Mouse (Mus musculus): Measurements from ENCODE around the gene Ttll4. TPM values are rescaled to one million over a fixed set of nuclear protein-coding genes. Genes with fewer than 3 reads are reported as not detected.

Ttll4 gene
- polyA plus RNA-seq, 1 experiment from 2014 or later, result 1.8 TPM

DNA sequence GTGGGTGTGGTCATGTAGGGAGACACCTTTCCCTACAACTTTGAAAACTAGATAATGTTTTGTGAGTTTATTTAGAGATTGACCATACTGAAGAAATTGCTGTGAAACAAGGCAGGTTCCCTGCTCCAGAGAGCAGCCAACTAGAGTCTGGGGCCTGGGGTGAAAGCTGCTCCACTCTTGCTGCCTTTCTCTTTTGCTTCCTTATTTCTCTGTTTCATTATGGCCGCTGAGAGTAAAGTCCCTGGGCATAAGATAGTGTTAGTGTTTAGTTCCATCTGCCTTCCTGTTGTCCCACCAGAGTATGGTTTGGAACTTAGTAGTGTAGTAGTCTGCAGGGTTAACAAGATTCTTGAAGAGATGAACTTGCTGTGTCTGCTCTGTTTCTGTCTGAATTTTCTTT lies 16.3 kb downstream of the Ttll4 start:
- Histone ChIP-seq H3K36me3 (ENCODE audit: control insufficient read depth, insufficient read depth, low read length) (peaks cover 17% of the 10 kb centered on the region; the same call in 1 of the 2 replicates), H3K4me1 (replicated peaks; ENCODE audit: control insufficient read depth, insufficient read depth) (no peaks in the 10 kb centered on the region), H3K9ac (ENCODE audit: low read length) (no peak overlapping the region), H3K4me2 (replicated peaks; ENCODE audit: low read depth) (no peak overlapping the region), H3K9me3 (ENCODE audit: control insufficient read depth, low read length) (no peaks in the 10 kb centered on the region), H3K27ac (replicated peaks) (no peak overlapping the region), H3K4me3 (ENCODE audit: low read depth, low read length) (no peak overlapping the region), H3K27me3 (ENCODE audit: control insufficient read depth, insufficient read depth, low read length) (no peaks in the 10 kb centered on the region)
- no peak for DNase-seq (ENCODE audit: low spot score)
- WGBS, result 79% methylated on average over 1 of the region's 1 CpGs
- TF ChIP-seq EP300 (optimal IDR thresholded peaks at IDR 0.05), result no peak
- no peak for TF ChIP-seq CTCF (IDR thresholded peaks at IDR 0.05; ENCODE audit: low read depth)
- no peak for ATAC-seq (ENCODE audit: low FRiP score, low TSS enrichment)

DNA sequence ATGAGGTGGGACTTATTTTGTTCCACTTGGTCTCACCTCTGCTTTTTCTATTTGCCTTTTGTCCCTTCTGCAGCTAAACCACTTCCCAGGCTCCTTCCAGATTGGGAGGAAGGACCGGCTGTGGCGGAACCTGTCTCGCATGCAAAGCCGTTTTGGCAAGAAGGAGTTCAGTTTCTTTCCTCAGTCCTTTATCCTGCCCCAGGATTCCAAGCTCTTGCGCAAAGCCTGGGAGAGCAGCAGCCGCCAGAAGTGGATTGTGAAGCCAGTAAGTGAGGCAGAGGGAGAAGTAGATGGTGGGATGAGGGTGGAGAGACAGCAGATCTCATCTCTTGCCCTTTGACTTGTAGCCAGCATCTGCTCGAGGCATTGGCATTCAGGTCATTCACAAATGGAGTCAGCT lies 25.6 kb downstream of the Ttll4 start:
- WGBS, result 85% methylated on average over 7 of the region's 7 CpGs
- no peaks in the 10 kb centered on the region for H3K4me1 ChIP-seq (replicated peaks; ENCODE audit: control insufficient read depth, insufficient read depth)
- ATAC-seq (ENCODE audit: low FRiP score, low TSS enrichment), result no peak
- H3K9ac ChIP-seq (ENCODE audit: low read length), result no peak overlapping the region
- H3K9me3 ChIP-seq (ENCODE audit: control insufficient read depth, low read length), result no peaks in the 10 kb centered on the region
- TF ChIP-seq EP300 (optimal IDR thresholded peaks at IDR 0.05), result no peak
- TF ChIP-seq CTCF (IDR thresholded peaks at IDR 0.05; ENCODE audit: low read depth), result no peak
- H3K4me3 ChIP-seq (ENCODE audit: low read depth, low read length), result no peak overlapping the region
- no peak for DNase-seq (ENCODE audit: low spot score)
- peaks cover 48% of the 10 kb centered on the region for H3K36me3 ChIP-seq (ENCODE audit: control insufficient read depth, insufficient read depth, low read length)
- no peaks in the 10 kb centered on the region for H3K27me3 ChIP-seq (ENCODE audit: control insufficient read depth, insufficient read depth, low read length)
- H3K4me2 ChIP-seq (replicated peaks; ENCODE audit: low read depth), result no peak overlapping the region
- H3K27ac ChIP-seq (replicated peaks), result no peak overlapping the region

DNA sequence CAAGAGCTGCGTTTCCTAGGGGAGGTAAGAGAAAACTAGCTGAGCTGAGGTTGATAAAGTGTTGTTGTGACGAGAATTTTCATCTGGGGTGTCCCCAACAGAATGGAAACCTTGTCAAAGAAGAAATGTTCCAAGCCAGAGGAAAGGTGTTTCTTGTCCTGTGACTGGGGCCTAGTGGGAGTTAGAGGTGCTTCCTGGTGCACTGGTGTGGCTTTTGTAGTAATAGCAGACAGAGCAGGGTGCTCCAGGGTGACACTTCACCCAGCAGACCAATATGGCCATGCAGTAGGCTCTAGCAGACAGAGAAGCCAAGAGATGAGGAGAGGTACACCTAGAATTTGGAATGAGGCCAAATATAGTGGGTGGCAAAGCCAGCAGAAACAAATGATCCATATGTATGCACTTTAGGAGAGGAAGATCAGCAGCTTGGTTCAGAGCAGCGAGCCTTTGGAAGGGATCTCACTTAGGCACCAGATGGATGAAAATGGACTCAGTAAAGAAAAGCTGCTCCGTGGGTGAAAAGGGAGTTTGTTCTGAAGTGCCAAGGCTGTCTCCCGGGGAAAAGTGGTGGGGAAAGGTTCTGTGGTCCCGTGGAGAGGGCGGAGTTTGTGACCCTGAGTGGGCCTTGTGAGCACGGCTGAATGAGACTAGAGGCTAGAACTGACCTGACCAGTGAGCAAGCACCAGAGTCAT lies 32.5 kb downstream of the Ttll4 start:
- TF ChIP-seq CTCF (IDR thresholded peaks at IDR 0.05; ENCODE audit: low read depth) (no peak), EP300 (optimal IDR thresholded peaks at IDR 0.05) (no peak)
- no peak overlapping the region for H3K27ac ChIP-seq (replicated peaks)
- no peaks in the 10 kb centered on the region for H3K9me3 ChIP-seq (ENCODE audit: control insufficient read depth, low read length)
- H3K27me3 ChIP-seq (ENCODE audit: control insufficient read depth, insufficient read depth, low read length), result no peaks in the 10 kb centered on the region
- no peak overlapping the region for H3K9ac ChIP-seq (ENCODE audit: low read length)
- H3K4me2 ChIP-seq (replicated peaks; ENCODE audit: low read depth), result no peak overlapping the region
- peaks cover 31% of the 10 kb centered on the region for H3K36me3 ChIP-seq (ENCODE audit: control insufficient read depth, insufficient read depth, low read length)
- ATAC-seq (ENCODE audit: low FRiP score, low TSS enrichment) (no peak), DNase-seq (ENCODE audit: low spot score) (no peak)
- H3K4me3 ChIP-seq (ENCODE audit: low read depth, low read length), result no peak overlapping the region
- no peaks in the 10 kb centered on the region for H3K4me1 ChIP-seq (replicated peaks; ENCODE audit: control insufficient read depth, insufficient read depth)
- WGBS, result 90% methylated on average over 8 of the region's 8 CpGs

DNA sequence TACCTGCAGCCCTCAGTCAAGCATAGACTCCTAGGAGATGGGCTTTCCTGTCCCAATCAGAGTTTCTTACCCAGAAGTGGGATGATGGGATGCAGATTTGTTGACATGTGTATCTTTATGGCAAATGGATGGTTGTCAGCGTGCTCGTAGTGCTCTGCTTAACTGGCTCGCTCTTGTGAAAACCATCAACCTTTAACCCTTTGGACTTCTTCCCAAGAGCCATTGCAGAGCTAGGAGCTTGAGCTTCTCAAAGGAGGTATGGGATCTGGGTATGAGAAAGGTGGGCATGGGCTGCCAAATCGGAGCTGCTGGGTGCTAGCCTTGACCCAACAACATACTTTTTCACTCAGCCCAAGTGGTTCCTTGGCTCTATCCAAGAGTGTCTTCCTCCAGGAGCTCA lies 34.3 kb downstream of the Ttll4 start:
- Histone ChIP-seq H3K27me3 (ENCODE audit: control insufficient read depth, insufficient read depth, low read length) (no peaks in the 10 kb centered on the region), H3K4me2 (replicated peaks; ENCODE audit: low read depth) (no peak overlapping the region), H3K9ac (ENCODE audit: low read length) (no peak overlapping the region), H3K27ac (replicated peaks) (no peak overlapping the region), H3K4me3 (ENCODE audit: low read depth, low read length) (no peak overlapping the region), H3K36me3 (ENCODE audit: control insufficient read depth, insufficient read depth, low read length) (peaks cover 16% of the 10 kb centered on the region), H3K4me1 (replicated peaks; ENCODE audit: control insufficient read depth, insufficient read depth) (no peaks in the 10 kb centered on the region), H3K9me3 (ENCODE audit: control insufficient read depth, low read length) (no peaks in the 10 kb centered on the region)
- 87% methylated on average over 4 of the region's 4 CpGs for WGBS
- ATAC-seq (ENCODE audit: low FRiP score, low TSS enrichment) (no peak), DNase-seq (ENCODE audit: low spot score) (no peak)
- TF ChIP-seq EP300 (optimal IDR thresholded peaks at IDR 0.05), result no peak
- TF ChIP-seq CTCF (IDR thresholded peaks at IDR 0.05; ENCODE audit: low read depth), result no peak

DNA sequence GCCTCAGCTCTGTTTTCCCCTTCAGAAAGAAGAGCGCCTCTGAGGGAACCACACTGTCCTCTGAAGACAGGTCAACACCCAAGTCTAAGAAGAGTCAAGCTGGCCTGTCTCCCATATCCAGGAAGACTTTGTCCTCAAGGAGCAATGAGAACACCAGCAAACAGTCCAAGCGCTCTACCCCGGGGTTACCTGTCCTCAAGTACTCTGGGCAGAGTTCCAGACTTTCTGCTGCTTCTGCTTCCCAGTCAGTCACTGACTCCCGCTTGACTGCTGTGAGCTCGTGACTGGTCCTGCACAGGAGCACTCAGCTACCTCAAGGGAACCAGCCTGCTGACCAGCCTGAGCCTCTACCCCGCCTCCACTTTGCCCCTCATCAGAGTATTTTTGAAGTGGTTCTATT lies 35.9 kb downstream of the Ttll4 start:
- Histone ChIP-seq H3K9me3 (ENCODE audit: control insufficient read depth, low read length) (no peaks in the 10 kb centered on the region), H3K27me3 (ENCODE audit: control insufficient read depth, insufficient read depth, low read length) (no peaks in the 10 kb centered on the region), H3K27ac (replicated peaks) (no peak overlapping the region), H3K9ac (ENCODE audit: low read length) (no peak overlapping the region), H3K36me3 (ENCODE audit: control insufficient read depth, insufficient read depth, low read length) (peaks cover 16% of the 10 kb centered on the region), H3K4me2 (replicated peaks; ENCODE audit: low read depth) (no peak overlapping the region), H3K4me1 (replicated peaks; ENCODE audit: control insufficient read depth, insufficient read depth) (no peaks in the 10 kb centered on the region), H3K4me3 (ENCODE audit: low read depth, low read length) (no peak overlapping the region)
- 90% methylated on average over 6 of the region's 6 CpGs for WGBS
- ATAC-seq (ENCODE audit: low FRiP score, low TSS enrichment), result no peak
- TF ChIP-seq CTCF (IDR thresholded peaks at IDR 0.05; ENCODE audit: low read depth), result no peak
- no peak for TF ChIP-seq EP300 (optimal IDR thresholded peaks at IDR 0.05)
- DNase-seq (ENCODE audit: low spot score), result no peak

DNA sequence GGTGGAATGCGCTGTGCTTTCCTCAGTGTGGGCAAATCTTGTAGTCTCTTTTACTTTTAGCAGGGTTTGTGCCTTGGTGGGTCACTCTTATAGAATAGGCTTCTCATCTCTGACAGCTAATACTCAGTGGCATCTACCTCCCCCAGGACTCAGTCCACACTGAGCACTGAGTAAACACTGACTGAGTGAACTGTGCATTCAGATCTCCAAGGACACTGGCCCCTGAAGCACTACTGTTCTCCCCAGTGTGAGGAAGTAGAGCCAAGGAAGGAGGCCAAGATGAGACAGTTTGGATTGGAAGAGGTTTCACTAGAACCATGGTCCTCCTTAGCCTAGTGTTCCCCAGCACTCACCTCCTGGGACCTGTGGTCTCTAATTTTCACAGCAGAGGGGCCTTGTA lies 36.8 kb downstream of the Ttll4 start:
- Histone ChIP-seq H3K36me3 (ENCODE audit: control insufficient read depth, insufficient read depth, low read length) (peaks cover 16% of the 10 kb centered on the region), H3K4me2 (replicated peaks; ENCODE audit: low read depth) (no peak overlapping the region), H3K9ac (ENCODE audit: low read length) (no peak overlapping the region), H3K27me3 (ENCODE audit: control insufficient read depth, insufficient read depth, low read length) (no peaks in the 10 kb centered on the region), H3K9me3 (ENCODE audit: control insufficient read depth, low read length) (no peaks in the 10 kb centered on the region), H3K4me3 (ENCODE audit: low read depth, low read length) (no peak overlapping the region), H3K4me1 (replicated peaks; ENCODE audit: control insufficient read depth, insufficient read depth) (no peaks in the 10 kb centered on the region), H3K27ac (replicated peaks) (no peak overlapping the region)
- no peak for ATAC-seq (ENCODE audit: low FRiP score, low TSS enrichment)
- 100% methylated on average over 1 of the region's 1 CpGs for WGBS
- TF ChIP-seq CTCF (IDR thresholded peaks at IDR 0.05; ENCODE audit: low read depth) (no peak), EP300 (optimal IDR thresholded peaks at IDR 0.05) (no peak)
- DNase-seq (ENCODE audit: low spot score), result no peak

Measured in stomach, postnatal 0 days (tissue).